Mouse (Mus musculus) heart, embryonic 16.5 days (tissue): Measurements from ENCODE around the gene Olfr221. TPM values are rescaled to one million over a fixed set of nuclear protein-coding genes. Genes with fewer than 3 reads are reported as not detected.
"Not testable (repeated sequence)": the region's sequence is repeated elsewhere in the genome, so short reads cannot be mapped to it uniquely, and the experiment has no call there.

Experiments used
- ATAC-seq: fragments of 200-750 bp; cut with Nextera tagmentation; replicated peaks from 2 replicates; pipeline ENCODE4 v1.8.0; 2017; ENCODE audit warnings: moderate number of reproducible peaks; ENCODE audit not compliant: insufficient read depth, low FRiP score; ENCODE audit errors: extremely low read depth
- H3K27ac ChIP-seq: fragments of 300-500 bp; sonication (generic); 2 replicates; pipeline ENCODE4 v1.5.1; 2014; ENCODE audit warnings: mild to moderate bottlenecking, low read length, control low read depth, moderate library complexity
- H3K27me3 ChIP-seq: fragments of 300-500 bp; sonication (generic); 2 replicates; pipeline ENCODE4 v1.6.1; 2014; ENCODE audit warnings: low read length, mixed read lengths; ENCODE audit not compliant: control insufficient read depth, insufficient read depth
- H3K36me3 ChIP-seq: fragments of 300-500 bp; sonication (generic); 2 replicates; pipeline ENCODE4 v1.6.1; 2014; ENCODE audit not compliant: control insufficient read depth, insufficient read depth
- H3K4me1 ChIP-seq: fragments of 300-500 bp; sonication (generic); 2 replicates; pipeline ENCODE4 v1.6.1; 2014; ENCODE audit warnings: low read length, mixed read lengths; ENCODE audit not compliant: control insufficient read depth, insufficient read depth
- H3K4me2 ChIP-seq: fragments of 300-500 bp; sonication (generic); 2 replicates; pipeline ENCODE4 v1.6.1; 2014; ENCODE audit warnings: low read depth, mild to moderate bottlenecking, control low read depth, low read length
- H3K4me3 ChIP-seq: fragments of 300-500 bp; sonication (generic); 2 replicates; pipeline ENCODE4 v1.5.1; 2014; ENCODE audit warnings: mild to moderate bottlenecking, control low read depth, low read length
- H3K9ac ChIP-seq: fragments of 300-500 bp; sonication (generic); 2 replicates; pipeline ENCODE4 v1.6.1; 2014; ENCODE audit warnings: low read length, control low read depth
- H3K9me3 ChIP-seq: fragments of 300-500 bp; sonication (generic); replicated peaks from 2 replicates; pipeline ENCODE4 v1.6.1; 2016; ENCODE audit warnings: low read length; ENCODE audit not compliant: control insufficient read depth
- WGBS: fragments of 180-500 bp; shearing (Covaris S2); extraction: QIAGEN DNeasy Blood & Tissue Kit; methylation state at CpG from one replicate; pipeline ENCODE4 v1.1.7; 2014; 5-methylcytosine and 5-hydroxymethylcytosine counted together
- polyA plus RNA-seq: library from polyadenylated mRNA; unstranded; fragments of >200 nt; fragmentation: Nextera tagmentation; extraction: Ambion mirVana; gene quantifications from 2 replicates; pipeline ENCODE4 v1.2.1, GENCODE M21; 2015

Gene Olfr221
- not detected in 2 replicates for polyA plus RNA-seq

- H3K27ac ChIP-seq, H3K36me3 ChIP-seq, H3K4me1 ChIP-seq, H3K4me2 ChIP-seq, H3K4me3 ChIP-seq, ATAC-seq, H3K9me3 ChIP-seq, H3K9ac ChIP-seq, H3K27me3 ChIP-seq: not testable (repeated sequence)
- 45% methylated on average over 3 of the region's 3 CpGs for WGBS
Observed at GRCm38 (mm10) chr14:52042359-52042758, at the start of gene Olfr221. TSS of gene Olfr221 (minus strand) at chr14:52042459.

DNA sequence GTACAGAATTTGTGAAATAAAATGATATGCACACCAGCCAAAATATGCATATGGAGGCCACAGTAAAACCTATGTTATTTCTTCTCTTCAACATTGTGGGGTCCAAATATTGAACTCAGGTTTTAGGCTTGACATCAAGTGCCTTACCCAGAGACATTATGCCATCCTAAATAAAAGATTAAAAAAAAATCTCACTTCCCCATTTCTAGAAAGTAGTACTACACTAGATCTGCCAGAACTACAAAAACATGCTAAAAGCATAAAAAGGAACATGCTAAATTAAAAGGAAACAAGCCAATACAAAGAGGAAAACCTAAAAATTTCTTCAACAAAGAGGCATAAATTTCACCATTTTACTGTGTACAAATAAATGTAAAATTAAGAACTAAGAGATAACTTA is 40.8 kb upstream of the Olfr221 start:
- no peak overlapping the region for H3K4me2 ChIP-seq
- H3K9ac ChIP-seq: no peak overlapping the region
- no peak overlapping the region for H3K27ac ChIP-seq
- no peak overlapping the region for H3K4me3 ChIP-seq
- H3K27me3 ChIP-seq: no peaks in the 10 kb centered on the region
- no peaks in the 10 kb centered on the region for H3K4me1 ChIP-seq
- peaks cover 39% of the 10 kb centered on the region for H3K36me3 ChIP-seq
- H3K9me3 ChIP-seq: no peaks in the 10 kb centered on the region
- ATAC-seq: no peak

- Histone ChIP-seq H3K27me3 (no peaks in the 10 kb centered on the region), H3K9me3 (no peaks in the 10 kb centered on the region), H3K4me2 (no peak overlapping the region), H3K27ac (no peak overlapping the region), H3K4me1 (no peaks in the 10 kb centered on the region), H3K36me3 (peaks cover 30% of the 10 kb centered on the region), H3K4me3 (no peak overlapping the region), H3K9ac (no peak overlapping the region)
- WGBS: 90% methylated on average over 15 of the region's 15 CpGs
- ATAC-seq: no peak
Observed at GRCm38 (mm10) chr14:52071599-52072137, 29.4 kb upstream of the Olfr221 start.

DNA sequence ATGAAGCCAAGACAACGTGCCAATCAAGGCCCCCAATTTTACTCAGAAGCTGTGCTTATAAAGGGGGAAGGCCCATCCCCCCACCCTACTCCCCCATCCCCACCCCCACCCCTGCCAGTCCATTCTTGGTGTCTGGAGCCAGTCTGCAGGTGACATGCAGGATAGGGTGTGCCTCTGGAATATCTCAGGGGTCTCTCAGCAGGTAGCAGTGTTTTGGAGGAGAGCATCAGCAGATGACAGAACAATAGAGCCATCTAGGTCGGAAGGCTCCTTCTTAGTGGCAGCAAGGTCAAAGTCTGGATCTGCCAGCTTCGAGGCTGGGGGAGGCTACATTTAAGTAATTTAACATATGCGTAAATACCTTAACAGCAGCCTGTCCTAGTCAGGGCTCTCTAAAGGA is 23.9 kb upstream of the Olfr221 start:
- no peak overlapping the region for H3K27ac ChIP-seq
- no peak overlapping the region for H3K9ac ChIP-seq
- H3K4me1 ChIP-seq: no peaks in the 10 kb centered on the region
- no peak overlapping the region for H3K4me2 ChIP-seq
- H3K36me3 ChIP-seq: no peaks in the 10 kb centered on the region
- H3K27me3 ChIP-seq: no peaks in the 10 kb centered on the region
- H3K4me3 ChIP-seq: no peak overlapping the region
- no peak for ATAC-seq
- H3K9me3 ChIP-seq: no peaks in the 10 kb centered on the region
- WGBS: 43% methylated on average over 4 of the region's 4 CpGs

DNA sequence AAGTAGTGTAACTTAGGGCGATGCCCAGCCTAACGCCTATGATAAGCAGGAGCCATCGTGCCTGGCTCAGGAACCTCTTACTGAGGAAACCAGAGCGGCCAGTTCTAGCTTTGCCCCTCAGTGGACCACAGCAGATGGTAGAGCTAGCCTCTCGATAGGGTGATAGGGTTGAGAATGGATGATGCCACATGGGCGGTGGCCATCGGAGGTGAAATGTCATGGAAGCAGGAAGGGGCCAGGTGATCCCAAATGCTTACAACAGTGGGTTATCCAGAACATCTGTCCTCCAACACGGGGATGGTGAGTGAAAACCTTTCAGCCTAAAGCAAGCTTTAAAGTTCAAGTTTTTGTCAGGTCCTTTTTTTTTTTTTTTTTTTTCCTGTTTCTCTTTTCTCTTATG is 19.5 kb upstream of the Olfr221 start:
- H3K9ac ChIP-seq: no peak overlapping the region
- no peak overlapping the region for H3K4me2 ChIP-seq
- no peak overlapping the region for H3K4me3 ChIP-seq
- no peaks in the 10 kb centered on the region for H3K9me3 ChIP-seq
- no peak overlapping the region for H3K27ac ChIP-seq
- ATAC-seq: no peak
- 77% methylated on average over 8 of the region's 8 CpGs for WGBS
- no peaks in the 10 kb centered on the region for H3K4me1 ChIP-seq
- no peaks in the 10 kb centered on the region for H3K36me3 ChIP-seq
- H3K27me3 ChIP-seq: no peaks in the 10 kb centered on the region

GRCm38 (mm10) chr14:52060800-52061199 is 18.5 kb upstream of the Olfr221 start:
- no peak overlapping the region for H3K4me2 ChIP-seq
- no peaks in the 10 kb centered on the region for H3K9me3 ChIP-seq
- 86% methylated on average over 1 of the region's 1 CpGs for WGBS
- no peak overlapping the region for H3K27ac ChIP-seq
- no peaks in the 10 kb centered on the region for H3K4me1 ChIP-seq
- H3K27me3 ChIP-seq: no peaks in the 10 kb centered on the region
- no peaks in the 10 kb centered on the region for H3K36me3 ChIP-seq
- no peak for ATAC-seq
- no peak overlapping the region for H3K9ac ChIP-seq
- no peak overlapping the region for H3K4me3 ChIP-seq

- H3K36me3 ChIP-seq: no peaks in the 10 kb centered on the region
- no peak overlapping the region for H3K4me2 ChIP-seq
- H3K9me3 ChIP-seq: no peaks in the 10 kb centered on the region
- ATAC-seq: no peak
- no peak overlapping the region for H3K9ac ChIP-seq
- H3K27ac ChIP-seq: no peak overlapping the region
- H3K27me3 ChIP-seq: no peaks in the 10 kb centered on the region
- WGBS: 54% methylated on average over 4 of the region's 4 CpGs
- H3K4me1 ChIP-seq: no peaks in the 10 kb centered on the region
- no peak overlapping the region for H3K4me3 ChIP-seq
Observed at GRCm38 (mm10) chr14:52059982-52060381, 17.7 kb upstream of the Olfr221 start.

- WGBS: 86% methylated on average over 3 of the region's 3 CpGs
- not testable (repeated sequence) for H3K27ac ChIP-seq, H3K4me2 ChIP-seq, H3K4me1 ChIP-seq, H3K36me3 ChIP-seq, H3K9me3 ChIP-seq, ATAC-seq, H3K9ac ChIP-seq, H3K27me3 ChIP-seq, H3K4me3 ChIP-seq
Observed at GRCm38 (mm10) chr14:52052720-52053119, 10.5 kb upstream of the Olfr221 start.

DNA sequence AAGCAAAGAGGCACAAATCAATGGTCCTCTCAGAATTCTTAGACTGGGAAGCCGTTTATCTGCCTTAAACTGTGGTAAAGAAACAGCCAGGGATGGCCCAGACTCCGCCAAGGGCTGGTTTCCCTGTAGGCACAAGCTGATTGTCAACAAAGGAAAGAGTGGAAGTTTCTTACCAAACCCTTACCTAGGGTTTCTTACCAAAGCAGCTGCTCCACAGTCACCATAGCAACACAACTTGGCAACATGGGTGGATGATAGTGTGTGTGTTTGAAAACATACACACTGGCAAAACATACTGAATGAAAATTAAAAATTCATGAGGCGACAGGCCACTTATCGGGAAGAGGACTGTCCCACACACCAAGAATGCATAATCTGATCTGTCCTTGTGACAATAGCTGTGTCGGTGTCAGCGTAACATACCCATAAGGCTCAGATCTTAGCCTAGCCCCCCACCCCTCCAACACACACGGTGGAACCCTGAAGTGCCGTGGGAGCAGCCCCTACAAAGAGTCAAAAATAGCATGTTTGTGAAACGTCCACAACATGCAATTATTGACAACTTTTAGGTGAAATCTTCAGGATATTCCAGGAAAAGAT is 3.8 kb upstream of the Olfr221 start:
- Histone ChIP-seq H3K36me3 (no peaks in the 10 kb centered on the region), H3K27ac (no peak overlapping the region), H3K9ac (no peak overlapping the region), H3K4me2 (no peak overlapping the region), H3K4me3 (no peak overlapping the region), H3K4me1 (peaks cover 3% of the 10 kb centered on the region; the same call in 1 of the 2 replicates), H3K27me3 (no peaks in the 10 kb centered on the region), H3K9me3 (no peaks in the 10 kb centered on the region)
- ATAC-seq: no peak
- 73% methylated on average over 9 of the region's 9 CpGs for WGBS
